In the genomic region with DNA sequence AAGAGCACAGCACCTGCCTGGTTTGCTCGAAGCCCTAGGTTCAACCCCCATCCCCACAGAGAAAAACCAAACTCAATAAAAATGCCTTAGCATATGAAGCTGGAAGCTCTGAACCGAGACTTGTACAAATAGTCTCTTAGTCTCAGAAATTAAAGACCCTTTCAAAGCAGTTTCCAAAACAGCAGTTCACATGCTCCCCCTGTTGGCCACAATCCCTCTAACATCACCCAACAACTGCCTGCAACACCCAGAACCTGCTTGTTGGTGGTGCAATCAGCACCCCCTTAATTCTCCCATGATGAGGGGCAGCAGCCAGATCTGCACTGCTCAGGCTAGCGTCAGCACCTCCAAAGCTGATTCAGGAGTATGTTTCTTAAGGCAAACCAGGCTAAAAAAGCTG, we compare ENCODE assay signal across 8 mouse cellular contexts. TPM values are rescaled to one million over a fixed set of nuclear protein-coding genes. Genes with fewer than 3 reads are reported as not detected.
DNase-seq lines count a peak whose midpoint lies in the region; ATAC-seq lines count a peak whose summit lies in the region.

No protein-coding gene starts in this region.

- H3K27me3 ChIP-seq in hindbrain, embryonic 14.5 days (ENCODE audit: control insufficient read depth, insufficient read depth, low read length) = no peaks in the 10 kb centered on the region
- H3K27me3 ChIP-seq in hindbrain, embryonic 12.5 days = no peaks in the 10 kb centered on the region

- no peaks in the 10 kb centered on the region for H3K4me1 ChIP-seq in hindbrain, embryonic 14.5 days (replicated peaks; ENCODE audit: control insufficient read depth, insufficient read depth, low read length)
- no peaks in the 10 kb centered on the region for H3K4me1 ChIP-seq in hindbrain, embryonic 12.5 days

- no peak overlapping the region for H3K9ac ChIP-seq in hindbrain, embryonic 14.5 days
- H3K9ac ChIP-seq in hindbrain, embryonic 12.5 days = no peak overlapping the region

- no peak for ATAC-seq in hindbrain, embryonic 14.5 days (ENCODE audit: low FRiP score)
- no peak for ATAC-seq in hindbrain, embryonic 12.5 days (ENCODE audit: low FRiP score)

- peaks cover 100% of the 10 kb centered on the region for H3K36me3 ChIP-seq in hindbrain, embryonic 14.5 days (replicated peaks; ENCODE audit: control insufficient read depth, insufficient read depth)
- peaks cover 99% of the 10 kb centered on the region for H3K36me3 ChIP-seq in hindbrain, embryonic 12.5 days

- 79% methylated on average over 3 of the region's 3 CpGs for WGBS in hindbrain, embryonic 14.5 days
- WGBS in hindbrain, embryonic 12.5 days = 72% methylated on average over 3 of the region's 3 CpGs

- no peak overlapping the region for H3K4me3 ChIP-seq in hindbrain, embryonic 14.5 days (replicated peaks; ENCODE audit: low read length)
- no peak overlapping the region for H3K4me3 ChIP-seq in hindbrain, embryonic 12.5 days

- H3K27ac ChIP-seq in hindbrain, embryonic 14.5 days = no peak overlapping the region
- H3K27ac ChIP-seq in hindbrain, embryonic 12.5 days = no peak overlapping the region

- H3K9me3 ChIP-seq in hindbrain, embryonic 14.5 days (ENCODE audit: control insufficient read depth, low read length) = no peaks in the 10 kb centered on the region
- no peaks in the 10 kb centered on the region for H3K9me3 ChIP-seq in hindbrain, embryonic 12.5 days (replicated peaks)

- DNase-seq in hindbrain, embryonic 14.5 days (ENCODE audit: low spot score) = peak; percentile 73
- DNase-seq in A20 (ENCODE audit: low read depth, low spot score) (peak; percentile 32), R1 (ENCODE audit: low read depth, low spot score) (peak; percentile 30)
- peak; percentile 59 for DNase-seq in induced T-regulatory cell, adult 2 months (ENCODE audit: low read depth)
- DNase-seq in right cerebral cortex, postnatal 4 days = peak; percentile 68
- no peak for DNase-seq in ovary, postnatal 36 days (ENCODE audit: low spot score)
- DNase-seq in spleen, postnatal 36 days (ENCODE audit: low spot score in 2 of 2) = no peak

- no peak overlapping the region for H3K4me2 ChIP-seq in hindbrain, embryonic 14.5 days (replicated peaks)
- no peak overlapping the region for H3K4me2 ChIP-seq in hindbrain, embryonic 12.5 days (replicated peaks)

RNA-seq across cellular contexts. Expression of a gene that starts 13.9 kb away (rescaled TPM):
- not detected in 2 replicates for polyA plus RNA-seq in hindbrain, embryonic 14.5 days (2014; fragmentation: Nextera tagmentation; extraction: Ambion mirVana)
- not detected in 2 replicates for polyA plus RNA-seq in hindbrain, embryonic 12.5 days (2016; fragmentation: Nextera tagmentation; extraction: Ambion mirVana)

Comparison
In these comparisons a context has a peak if more than half of its experiments do, and no peak if none do; other contexts are left out.
1. DNase-seq: peak in hindbrain, embryonic 14.5 days (single experiment), A20 (single experiment), R1 (single experiment), induced T-regulatory cell, adult 2 months (single experiment) and right cerebral cortex, postnatal 4 days (single experiment); none in ovary, postnatal 36 days (single experiment) and spleen, postnatal 36 days (0 of 2).